Mouse (Mus musculus) adrenal gland, postnatal 4 days (tissue): ENCODE results near the gene Pdk2. TPM values are rescaled to one million over a fixed set of nuclear protein-coding genes. Genes with fewer than 3 reads are reported as not detected.

Experiments used
- DNase-seq, 2 experiments: peaks; one replicate each; pipeline ENCODE4 v3.0.0; 2021 to 2022; ENCODE audit warnings: low spot score in 2 of 2, mixed read lengths in 2 of 2
- total RNA-seq, 2 experiments: library from RNA; stranded (reverse); gene quantifications; 2 replicates each; pipeline ENCODE4 v1.2.3; 2021

Pdk2 gene
- total RNA-seq, 2 experiments from 2014 or later: 59.8 to 69.3 TPM

DNA sequence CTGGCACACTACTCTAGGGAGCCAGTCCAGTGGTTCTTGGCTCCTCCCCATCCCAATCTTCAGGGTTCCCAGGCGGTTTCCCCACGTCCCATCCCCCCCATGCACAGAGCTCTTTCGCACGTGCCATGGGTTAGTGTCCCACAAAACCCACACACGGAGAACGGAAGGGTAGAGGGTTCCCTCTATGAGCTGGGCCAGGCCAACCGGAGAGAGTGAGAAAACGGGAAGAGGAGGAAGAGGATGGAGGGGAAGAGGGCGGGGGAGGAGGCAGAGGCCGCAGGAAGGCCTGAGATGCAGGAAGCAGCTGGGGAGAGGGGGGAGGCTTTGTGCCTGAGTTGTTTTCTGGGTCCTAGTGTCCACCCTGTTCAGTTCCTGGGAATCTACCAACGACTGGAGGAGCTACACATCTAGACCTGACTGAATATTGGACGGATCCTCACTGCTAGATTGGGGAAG lies 51.6 kb downstream of the Pdk2 start:
- peak in 1 of 2 experiments; percentile 53 for DNase-seq

DNA sequence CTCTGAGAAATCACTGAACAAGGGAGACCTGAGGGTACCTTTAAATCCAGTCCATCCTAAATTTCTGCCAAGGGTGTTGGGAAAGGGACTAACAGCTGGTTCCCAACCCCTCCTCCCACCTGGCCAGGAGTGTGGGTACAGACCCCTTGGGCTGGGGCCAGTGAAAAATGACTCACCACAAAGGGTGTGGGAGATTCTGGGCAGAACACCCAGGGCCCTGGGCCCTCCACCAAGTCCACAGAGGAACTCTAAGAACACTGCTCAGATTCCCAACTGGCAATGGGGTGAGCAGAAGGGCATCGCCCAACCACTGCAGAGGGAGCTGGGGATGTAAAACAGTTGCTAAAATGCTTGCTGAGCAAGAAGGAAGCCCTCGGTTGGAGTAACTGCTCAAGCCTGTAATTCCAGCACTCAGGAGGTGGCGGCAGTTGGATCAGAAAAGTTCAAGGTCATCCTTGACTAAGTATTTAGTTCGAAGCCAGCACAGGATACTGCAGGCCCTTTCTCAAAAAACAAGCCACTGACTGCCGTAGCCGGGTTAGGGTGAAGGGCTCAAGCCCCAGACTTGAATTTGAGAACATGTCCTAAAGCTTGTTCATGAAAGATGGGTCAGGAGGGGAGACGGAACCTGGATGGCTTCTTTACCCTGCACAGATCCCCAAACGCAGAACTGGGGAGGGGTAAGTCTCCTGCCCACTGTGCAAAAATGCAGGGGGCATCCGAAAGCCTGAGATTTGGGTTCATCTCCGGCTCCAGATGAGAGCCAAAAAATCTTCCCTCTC lies 52.2 kb downstream of the Pdk2 start:
- no peak for DNase-seq

DNA sequence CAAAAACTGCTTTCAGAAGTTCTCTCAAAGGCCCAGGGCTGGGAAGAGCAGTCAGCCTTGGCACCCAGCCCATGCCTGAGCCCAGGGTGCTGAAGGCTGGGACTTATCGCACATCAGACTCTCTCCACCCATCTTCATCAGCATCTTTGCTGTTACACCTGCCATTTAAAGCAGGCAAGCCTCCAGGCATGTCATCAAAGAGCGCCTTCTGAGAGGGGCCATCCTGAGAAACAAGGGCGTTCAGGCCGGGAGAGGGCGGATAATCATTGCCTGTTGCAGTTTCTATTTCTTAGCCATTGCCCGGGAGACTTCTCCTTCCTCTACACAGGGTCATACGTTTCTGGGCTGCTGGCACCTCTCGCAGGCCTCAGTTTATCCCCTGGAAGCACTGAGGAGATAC lies 53.3 kb downstream of the Pdk2 start:
- DNase-seq: no peak

DNA sequence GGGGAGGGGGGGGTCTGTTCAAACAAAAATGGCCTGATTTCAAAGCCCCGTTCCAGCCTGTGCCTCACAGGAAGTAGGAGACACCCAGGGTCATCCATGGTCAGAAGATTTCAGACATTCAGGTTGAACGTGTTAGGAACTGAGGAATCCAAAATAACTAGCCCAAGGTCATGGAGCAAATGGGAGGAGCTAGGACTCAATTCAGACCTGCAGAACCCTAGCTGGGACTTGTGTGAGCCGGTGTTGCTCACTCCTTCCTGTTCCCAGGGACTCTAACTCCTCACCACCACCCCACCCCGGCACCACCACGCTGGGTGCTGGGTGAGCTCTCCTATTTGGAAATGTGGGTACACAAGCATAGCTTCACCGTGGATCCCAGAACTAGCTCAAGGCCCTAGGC lies 53.8 kb downstream of the Pdk2 start:
- DNase-seq: no peak

DNA sequence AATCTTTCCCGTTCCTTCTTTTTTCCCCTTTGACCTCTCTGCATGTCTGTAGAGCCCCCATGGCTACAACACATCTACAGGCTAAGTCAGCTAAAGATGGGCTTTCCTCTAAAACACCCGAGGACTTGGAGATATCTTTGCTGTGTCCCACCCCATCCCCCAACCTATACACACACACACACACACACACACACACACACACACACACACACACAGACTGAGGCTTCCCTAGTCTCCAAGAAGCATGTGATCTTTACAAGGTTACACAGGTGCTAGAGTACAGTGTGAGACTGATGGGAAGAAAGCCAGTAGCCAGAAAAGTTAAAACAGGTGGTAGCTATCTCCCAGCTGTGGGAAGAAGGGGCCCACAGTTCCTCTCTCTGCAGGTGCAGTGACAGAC lies 54.7 kb downstream of the Pdk2 start:
- no peak for DNase-seq

DNA sequence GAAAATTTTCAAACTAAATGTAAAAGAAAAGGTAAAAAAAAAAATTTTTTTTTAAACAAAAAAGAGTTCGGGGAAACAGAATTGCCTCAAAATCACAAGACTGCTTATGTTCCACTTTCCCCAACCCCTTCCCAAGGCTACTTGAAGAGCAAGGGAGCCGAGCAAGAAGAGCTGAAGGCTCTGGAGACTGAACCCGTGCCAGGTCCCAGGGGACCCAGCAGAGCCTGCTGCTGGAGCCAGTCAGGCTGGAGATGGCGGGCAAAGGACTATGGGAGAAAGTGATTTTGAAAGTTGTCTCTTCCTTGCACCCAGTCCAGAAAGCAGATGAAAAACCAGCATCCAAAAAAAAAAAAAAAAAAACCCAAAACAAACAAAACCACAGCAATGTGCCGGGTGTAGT lies 55.3 kb downstream of the Pdk2 start:
- DNase-seq: no peak

DNA sequence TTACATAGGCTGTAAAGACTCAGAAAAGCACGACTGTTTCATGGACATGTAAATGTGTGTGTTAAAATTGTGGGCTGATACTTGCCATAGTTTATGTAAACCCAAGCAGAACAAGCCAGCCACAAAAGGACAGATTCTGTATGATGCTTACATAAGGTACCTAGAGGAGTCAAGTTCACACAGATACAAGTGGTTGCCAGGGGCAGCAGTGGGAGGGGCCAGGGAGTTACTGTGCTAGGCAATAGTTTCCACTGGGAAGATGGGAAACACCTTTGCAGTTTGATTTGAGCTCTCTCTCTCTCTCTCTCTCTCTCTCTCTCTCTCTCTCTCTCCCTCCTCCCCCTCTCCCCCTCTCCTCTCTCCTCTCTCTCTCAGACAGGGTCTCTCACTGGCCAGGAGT lies 56.0 kb downstream of the Pdk2 start:
- DNase-seq: no peak

DNA sequence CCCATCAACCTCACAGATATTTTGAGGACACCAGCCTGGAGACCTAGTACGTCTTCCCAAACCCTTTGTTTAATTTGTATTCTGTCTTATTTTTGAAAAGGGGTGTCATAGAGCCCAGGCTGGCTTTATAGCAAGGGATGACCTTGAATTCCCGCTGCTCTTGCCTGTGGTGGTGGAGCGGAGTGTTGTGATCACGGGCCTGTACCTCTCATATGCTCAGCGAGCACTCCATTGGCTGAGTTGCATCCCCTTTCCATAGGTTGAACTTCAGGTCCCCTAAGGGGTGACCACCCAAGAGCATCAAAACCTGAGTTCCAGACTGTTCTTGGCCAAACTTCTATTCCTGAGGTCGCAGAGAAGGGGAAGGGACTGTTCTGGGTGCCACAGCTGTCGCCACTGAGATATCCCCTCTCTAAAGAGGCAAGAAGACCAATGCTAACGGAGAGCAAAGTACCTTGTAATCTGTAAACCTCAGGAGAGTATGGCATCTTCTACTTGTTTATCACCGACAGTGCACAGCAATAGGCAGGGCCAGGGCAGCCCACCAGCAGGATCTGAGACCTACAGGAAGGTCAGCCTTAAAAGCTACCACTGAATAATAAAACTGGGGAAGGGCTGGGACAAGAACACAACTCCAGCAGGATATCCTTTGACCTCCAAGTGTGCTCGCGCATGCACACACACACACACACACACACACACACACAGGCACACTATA lies 61.5 kb downstream of the Pdk2 start:
- DNase-seq: no peak

DNA sequence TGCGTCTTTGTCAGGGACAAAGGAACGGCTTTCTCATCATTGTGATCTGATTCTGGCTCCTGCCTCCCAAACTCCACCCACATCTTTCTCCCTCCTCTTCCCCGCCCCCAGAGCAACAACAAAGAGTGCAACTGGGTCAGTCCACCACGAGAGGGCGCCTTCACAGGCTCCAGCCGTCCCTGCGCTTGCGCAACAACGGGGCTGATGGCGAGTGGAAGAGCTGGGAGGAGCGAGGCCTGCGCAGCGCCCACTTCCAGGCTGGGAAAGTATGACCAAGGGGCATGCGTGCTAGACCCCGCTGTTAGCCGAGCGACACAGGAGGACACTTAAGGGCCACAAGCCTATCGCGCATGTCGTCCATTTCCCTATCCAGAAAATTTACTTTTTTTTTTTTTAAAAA lies 62.2 kb downstream of the Pdk2 start:
- DNase-seq: peak; percentile 88 to 98

DNA sequence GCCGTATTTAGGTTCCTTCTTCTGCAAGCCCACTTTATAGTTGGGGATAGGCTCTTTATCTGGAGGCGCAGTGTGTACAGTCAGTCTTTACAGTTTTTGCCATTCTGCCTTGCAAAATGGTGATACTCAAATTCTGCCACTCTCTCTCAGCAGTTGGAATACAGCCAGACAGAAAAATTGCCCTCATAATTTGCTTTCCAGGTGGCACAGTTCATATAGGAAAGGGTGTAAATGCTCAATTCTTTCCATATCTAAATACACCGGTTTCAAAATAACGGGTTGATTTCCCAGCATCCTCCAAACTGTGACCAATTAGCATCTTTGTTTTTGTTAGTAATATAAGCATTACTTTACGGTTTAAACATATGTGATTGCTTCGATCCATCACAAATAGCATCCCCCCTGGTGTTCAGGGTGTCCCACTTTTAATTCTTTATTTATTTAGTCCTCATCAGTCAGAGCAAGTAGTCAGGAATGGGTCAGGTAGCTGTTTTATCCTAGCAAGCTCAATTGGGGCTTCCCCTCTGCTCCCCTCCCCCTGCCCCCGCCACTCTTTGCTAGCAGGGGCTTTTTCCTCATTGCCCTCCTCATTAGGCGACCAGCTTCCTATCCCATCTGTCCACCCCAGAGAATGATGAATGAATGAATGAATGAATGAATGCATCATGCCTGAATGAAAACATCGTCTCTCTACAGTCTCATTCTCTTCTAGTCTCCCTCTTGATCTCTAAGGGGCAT lies 62.8 kb downstream of the Pdk2 start:
- DNase-seq: no peak

Other genes with a start within 250 kb of the Pdk2 start
- 1,000 to 10,000 TPM in 1 of 2 experiments, 100 to 1,000 TPM in 1; 890 to 1,096 TPM for gene Col1a1, start 105.1 kb downstream of the Pdk2 start, total RNA-seq
- gene Hils1, start 73.8 kb downstream of the Pdk2 start, total RNA-seq: not detected
- 1 to 10 TPM; 2.8 to 3.9 TPM for gene Sgca, start 65.0 kb downstream of the Pdk2 start, total RNA-seq
- 100 to 1,000 TPM; 108 to 113 TPM for gene Ppp1r9b, start 50.3 kb downstream of the Pdk2 start, total RNA-seq
- 10 to 100 TPM; 16.2 to 22.5 TPM for gene Samd14, start 31.5 kb downstream of the Pdk2 start, total RNA-seq
- 10 to 100 TPM; 28.9 to 37.0 TPM for gene Itga3, start 35.4 kb upstream of the Pdk2 start, total RNA-seq
- under 1 TPM in 1 of 2 experiments, not detected in 1; 0.17 TPM for gene Dlx3, start 78.8 kb upstream of the Pdk2 start, total RNA-seq
- under 1 TPM; 0.31 to 0.53 TPM for gene Dlx4, start 104.9 kb upstream of the Pdk2 start, total RNA-seq
- gene Tac4, start 220.2 kb upstream of the Pdk2 start, total RNA-seq: under 1 TPM in 1 of 2 experiments, not detected in 1; 0.22 TPM